Mouse (Mus musculus) G1E-ER4 (cell line): ENCODE data around the gene Bspry. TPM values are rescaled to one million over a fixed set of nuclear protein-coding genes. Genes with fewer than 3 reads are reported as not detected.
A peak's percentile ranks its signal among the peaks of the same experiment; 100 is the strongest.

ENCODE experiments used
- GATA1 ChIP-seq: IDR thresholded peaks from one replicate; pipeline ENCODE4 v1.8.0; 2012; ENCODE audit warnings: low read length, inconsistent platforms
- polyA plus RNA-seq: library from polyadenylated mRNA; stranded (reverse); fragments of >175 nt; gene quantifications from 2 replicates; pipeline ENCODE4 v1.2.3, GENCODE M21; 2012

Bspry gene
- polyA plus RNA-seq, 1 experiment: 0.03 TPM

DNA sequence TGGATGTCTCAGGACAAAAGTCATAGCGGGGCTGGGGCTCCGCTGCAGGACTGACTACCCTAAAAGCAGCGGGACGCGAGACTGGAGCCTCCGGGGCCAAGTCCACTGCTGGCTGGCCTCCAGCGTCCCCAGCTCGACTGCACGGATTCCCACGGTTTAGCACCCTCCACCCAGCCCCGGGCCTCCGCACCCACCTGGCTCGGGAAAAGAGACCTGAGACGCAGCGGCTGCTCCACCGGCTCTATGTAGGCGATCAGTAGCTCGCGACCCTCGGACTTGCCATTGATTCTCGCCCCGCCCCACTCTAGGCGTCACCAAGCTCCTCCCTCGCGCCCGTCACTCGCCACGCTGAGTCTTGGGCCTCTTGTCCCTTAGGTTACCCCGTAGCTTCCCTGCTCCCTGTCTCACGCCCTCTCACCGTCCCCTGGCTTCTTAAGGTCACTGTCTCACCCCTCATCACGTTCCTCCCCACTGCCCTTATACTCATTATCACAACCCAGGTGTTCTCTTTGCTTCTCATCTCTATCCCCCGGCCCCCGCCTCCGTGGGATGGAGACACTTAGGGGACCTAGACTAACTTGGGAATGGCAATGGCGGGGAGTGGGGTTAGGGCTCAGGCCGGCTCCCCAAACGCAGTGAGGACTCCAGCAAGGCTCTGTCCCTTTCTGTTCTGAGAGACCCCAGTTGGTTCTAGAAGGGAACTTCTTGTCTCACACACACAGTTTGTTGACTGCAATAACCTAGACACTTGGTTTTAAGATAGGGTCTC lies 22.3 kb downstream of the Bspry start:
- TF ChIP-seq GATA1: no peak

DNA sequence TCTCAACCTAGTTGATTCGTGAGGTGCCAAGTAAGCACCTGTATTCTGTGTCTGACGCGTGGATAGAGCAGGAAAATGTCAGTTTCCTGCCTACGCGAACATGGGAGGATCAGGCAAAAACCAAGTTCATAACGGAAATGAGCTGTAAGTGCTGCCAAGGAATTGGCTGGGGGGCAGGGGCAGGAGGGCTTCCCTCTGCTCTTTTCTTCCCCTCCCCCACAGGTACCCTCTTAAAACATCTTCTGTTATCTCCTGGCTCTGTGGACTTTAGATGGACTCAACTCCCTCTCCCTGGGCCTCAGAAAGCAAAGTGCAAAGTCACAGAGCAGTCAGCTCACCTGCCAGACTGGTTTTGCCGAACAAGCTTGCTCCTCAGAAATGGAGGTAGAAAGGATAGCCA lies 23.1 kb downstream of the Bspry start:
- no peak for TF ChIP-seq GATA1

DNA sequence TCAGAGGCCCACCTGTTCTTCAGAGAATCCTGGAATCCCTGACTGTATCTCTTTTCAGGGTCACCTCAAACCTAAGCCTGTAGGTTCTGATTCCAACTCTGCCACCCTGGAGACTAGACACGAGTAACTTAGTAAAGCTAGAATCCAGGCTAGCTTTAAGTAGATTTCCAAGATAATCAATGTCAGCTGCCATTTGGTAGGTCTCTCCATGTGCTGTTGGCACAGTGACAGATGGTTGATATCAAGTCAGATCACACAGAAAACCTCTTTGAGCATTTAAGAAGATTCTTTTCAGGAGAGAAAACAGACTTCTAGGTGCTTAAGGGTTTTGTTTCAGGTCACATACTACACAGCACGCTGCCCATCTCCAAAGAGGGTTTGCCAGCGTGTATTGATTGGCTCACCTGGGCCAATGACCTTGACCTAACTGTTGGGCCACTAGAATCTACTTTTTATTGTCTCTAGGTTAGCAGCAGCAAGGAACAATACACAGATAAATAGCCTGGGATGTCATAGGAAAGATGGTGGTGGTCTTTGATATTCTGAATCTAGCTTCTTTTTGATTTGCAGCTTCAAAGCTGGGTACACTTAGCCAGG lies 23.6 kb downstream of the Bspry start, which contains the start of gene Hdhd3:
Gene Hdhd3, minus strand, starts transcription at position 94 of the 597 bp plus-strand sequence.
- no peak for TF ChIP-seq GATA1

GRCm38 (mm10) chr4:62505991-62506390 lies 26.1 kb downstream of the Bspry start:
- no peak for TF ChIP-seq GATA1

DNA sequence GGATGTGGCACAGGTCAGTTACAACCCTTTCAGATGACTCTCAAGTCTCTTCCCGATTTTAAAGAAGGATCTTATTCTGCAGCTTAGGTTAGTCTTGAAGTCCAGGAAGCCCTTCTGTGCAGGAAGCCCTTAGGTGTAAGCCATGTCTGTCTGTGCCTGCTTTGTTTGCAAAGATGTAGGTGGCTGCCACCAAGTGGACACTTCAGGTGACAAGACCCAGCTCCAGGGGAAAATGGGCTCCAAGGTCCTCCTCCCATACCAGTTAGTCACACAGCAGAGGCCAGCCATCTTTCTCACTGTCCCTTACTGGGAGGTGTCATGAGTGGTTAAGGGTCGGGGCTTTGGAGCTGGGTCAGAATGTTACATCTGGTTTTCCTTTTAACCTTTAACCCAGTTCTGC lies 26.9 kb downstream of the Bspry start:
- no peak for TF ChIP-seq GATA1

GRCm38 (mm10) chr4:62508839-62509238 lies 29.0 kb downstream of the Bspry start:
- no peak for TF ChIP-seq GATA1

- TF ChIP-seq GATA1: no peak
Observed at GRCm38 (mm10) chr4:62509946-62510345, 30.1 kb downstream of the Bspry start.

DNA sequence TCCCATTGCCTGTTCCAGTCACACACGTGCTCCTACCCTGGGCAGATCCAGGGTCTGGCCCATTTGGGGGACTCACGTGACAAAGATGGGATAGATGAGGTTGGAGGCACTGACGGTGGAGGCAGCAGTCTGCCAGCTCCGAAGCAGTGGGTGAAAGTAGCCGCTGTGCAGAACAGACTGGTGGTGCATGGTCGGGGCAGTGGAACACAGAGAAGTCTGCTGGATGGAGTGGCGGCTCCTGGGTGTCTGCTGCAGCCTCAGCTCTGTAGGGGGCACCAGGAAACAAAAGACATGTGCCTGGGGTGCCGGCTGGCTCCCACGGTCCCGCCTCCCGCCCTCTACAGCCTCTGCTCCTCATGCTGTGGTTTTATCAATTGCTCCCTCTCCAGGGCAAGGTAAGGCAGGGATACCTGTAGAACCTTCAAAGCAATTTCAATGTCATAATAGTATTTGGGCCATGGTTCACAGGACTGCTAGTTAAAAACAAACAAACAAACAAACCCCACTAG lies 34.2 kb downstream of the Bspry start:
- TF ChIP-seq GATA1: no peak

DNA sequence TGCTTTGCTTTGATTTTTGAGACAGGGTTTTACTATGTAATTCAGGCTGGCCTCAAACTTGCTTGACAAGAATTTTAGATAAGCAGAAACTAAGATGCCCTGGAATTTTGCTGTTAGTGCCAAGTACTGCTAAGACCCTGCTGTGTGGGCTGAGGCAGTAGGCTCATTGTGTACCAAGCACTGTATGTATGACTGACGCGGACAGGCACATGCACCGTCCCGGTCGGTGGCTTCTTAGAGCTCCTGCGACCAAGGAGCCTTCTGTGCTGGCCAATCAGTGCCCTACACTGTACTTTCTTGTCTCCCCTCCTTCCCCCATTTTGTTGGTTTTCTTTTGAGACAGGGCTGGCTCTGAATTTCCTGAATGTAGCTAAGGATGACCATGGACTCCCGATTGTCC lies 35.1 kb downstream of the Bspry start:
- TF ChIP-seq GATA1: no peak

- TF ChIP-seq GATA1: peak; percentile 72
Observed at GRCm38 (mm10) chr4:62515490-62515889, 35.6 kb downstream of the Bspry start.

DNA sequence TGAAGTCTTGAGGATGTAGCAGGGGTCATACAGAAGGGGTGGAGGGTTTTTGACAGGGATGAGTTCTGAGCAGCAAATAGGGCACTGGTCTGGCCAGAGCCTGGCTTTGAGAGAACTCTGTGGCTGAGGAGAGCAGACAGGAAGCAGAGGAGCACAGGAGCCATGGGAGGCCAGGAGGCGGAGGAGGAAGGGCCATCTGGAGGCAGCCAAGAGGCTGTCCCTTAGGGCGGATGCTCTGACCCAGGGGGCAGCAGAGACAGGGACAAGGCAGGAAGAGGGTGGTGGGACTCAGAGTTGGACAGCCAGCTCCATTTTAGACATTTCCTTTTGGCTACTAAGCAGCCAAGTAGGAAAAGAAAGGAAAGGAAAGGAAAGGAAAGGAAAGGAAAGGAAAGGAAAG lies 36.2 kb downstream of the Bspry start:
- no peak for TF ChIP-seq GATA1

DNA sequence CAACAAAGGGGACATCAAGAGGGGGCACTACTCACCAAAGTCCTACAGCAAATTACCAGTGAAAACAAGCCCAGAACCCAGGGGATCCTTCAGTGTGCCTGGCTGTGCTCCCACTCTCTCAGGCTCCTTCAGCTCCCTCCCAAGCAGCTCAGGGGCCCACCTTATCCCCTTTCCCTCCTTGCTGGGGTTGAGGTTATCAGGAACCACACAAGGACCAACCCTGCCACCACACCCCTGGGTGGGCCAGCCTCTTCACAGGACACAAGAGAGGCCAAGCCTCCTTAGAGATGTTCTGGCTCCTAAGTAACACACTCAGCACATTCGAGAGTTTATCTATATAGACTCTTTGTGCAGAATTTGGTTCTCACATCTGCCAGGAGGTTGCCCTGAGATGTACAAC lies 36.7 kb downstream of the Bspry start:
- peak; percentile 51 for TF ChIP-seq GATA1

- TF ChIP-seq GATA1: no peak
Observed at GRCm38 (mm10) chr4:62517046-62517445, 37.2 kb downstream of the Bspry start.

GRCm38 (mm10) chr4:62517538-62518415 lies 37.9 kb downstream of the Bspry start:
- no peak for TF ChIP-seq GATA1

DNA sequence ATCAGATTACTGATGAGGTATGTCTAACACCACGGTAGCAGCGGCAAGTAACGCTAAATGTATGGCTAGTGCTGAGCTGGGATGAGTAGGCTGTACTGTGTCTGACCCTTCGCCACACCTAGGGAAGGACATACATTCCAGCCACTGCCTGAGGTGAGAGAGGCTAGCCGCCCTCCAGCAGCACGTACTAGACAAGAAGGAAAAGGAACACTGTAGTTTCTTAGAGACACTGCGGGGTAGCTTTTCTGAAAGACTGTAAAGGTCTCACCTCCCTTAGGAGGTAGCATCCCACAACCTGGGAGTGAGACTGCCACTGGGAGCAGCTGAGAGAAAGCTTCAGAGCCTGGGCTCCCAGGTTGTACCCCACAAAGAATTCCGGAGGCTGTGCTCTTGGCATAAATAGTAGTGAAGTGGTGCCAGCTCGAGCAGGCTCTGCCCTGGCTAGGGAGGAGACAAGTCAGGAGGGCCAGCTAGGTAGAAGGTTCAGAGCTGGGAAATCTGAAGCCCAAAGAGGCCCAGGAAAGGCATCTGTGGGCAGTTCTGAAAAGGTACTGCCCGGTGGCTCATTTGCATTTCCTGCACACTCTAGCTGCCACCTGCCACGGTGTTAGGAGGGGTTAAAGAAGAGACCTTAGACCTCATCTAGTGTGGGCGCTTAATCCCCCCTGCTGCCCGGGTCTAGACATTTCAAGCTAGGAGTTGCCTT lies 38.7 kb downstream of the Bspry start:
- no peak for TF ChIP-seq GATA1
